22 mouse cellular contexts compared by ENCODE assay signal in genomic region chr1:190207246-190207645, GRCm38 (mm10). TPM values are rescaled to one million over a fixed set of nuclear protein-coding genes. Genes with fewer than 3 reads are reported as not detected.
DNase-seq lines count a peak whose midpoint lies in the region; ATAC-seq and TF ChIP-seq lines count a peak whose summit lies in the region.
"Had no signal": no experiment of that assay in that cellular context is flagged by ENCODE, and none has a peak within 500 bp of the region (broad histone marks: within the 10 kb centered on the region; RNA-seq: fewer than 3 reads in every experiment).

No protein-coding gene starts in this region.

- peaks cover 6 to 7% of the 10 kb centered on the region in 2 experiments; a peak in 3 of 4 replicates for H3K4me1 ChIP-seq in heart, embryonic 14.5 days (ENCODE audit: control insufficient read depth in 2 of 2, insufficient read depth in 2 of 2, low read length in 2 of 2)
- H3K4me1 ChIP-seq: embryonic facial prominence, embryonic 10.5 days; embryonic facial prominence, embryonic 12.5 days; forebrain, embryonic 13.5 days; forebrain, embryonic 15.5 days had no signal

- 85% methylated on average over 8 of the region's 8 CpGs for WGBS in heart, embryonic 14.5 days

- no peaks in the 10 kb centered on the region for H3K27me3 ChIP-seq in heart, embryonic 14.5 days (ENCODE audit: control insufficient read depth, insufficient read depth, low read length)
- H3K27me3 ChIP-seq: embryonic facial prominence, embryonic 12.5 days had no signal

- intact Hi-C loops in heart, postnatal 36 days (cut with DNase I): no loop called here
- intact Hi-C loops in heart, postnatal 25 days (cut with DNase I): no loop called here

- ATAC-seq in heart, embryonic 14.5 days (ENCODE audit: insufficient number of reproducible peaks, insufficient read depth, low FRiP score, low read depth): 0 out of 2 replicates have a peak, but pooled peaks have one; percentile 13
- ATAC-seq: activated CD4-positive, CD25-positive, alpha-beta regulatory T cell, adult 4 months; CD4-positive, CD25-positive, alpha-beta regulatory T cell, adult 4 months; forebrain, embryonic 13.5 days; forebrain, embryonic 15.5 days; Patski had no signal

- no peak overlapping the region for H3K4me2 ChIP-seq in heart, embryonic 14.5 days (ENCODE audit: low read length)
- H3K4me2 ChIP-seq: embryonic facial prominence, embryonic 12.5 days; forebrain, embryonic 13.5 days; forebrain, embryonic 15.5 days had no signal

- H3K9ac ChIP-seq in heart, embryonic 14.5 days (ENCODE audit: low read length): no peak overlapping the region
- H3K9ac ChIP-seq: embryonic facial prominence, embryonic 12.5 days; forebrain, embryonic 13.5 days; forebrain, embryonic 15.5 days had no signal

- no peaks in the 10 kb centered on the region for H3K36me3 ChIP-seq in heart, embryonic 14.5 days (ENCODE audit: control insufficient read depth, insufficient read depth, low read length)
- H3K36me3 ChIP-seq: embryonic facial prominence, embryonic 10.5 days; embryonic facial prominence, embryonic 12.5 days; forebrain, embryonic 15.5 days; G1E had no signal

- no peaks in the 10 kb centered on the region for H3K9me3 ChIP-seq in heart, embryonic 14.5 days (ENCODE audit: control insufficient read depth, low read length)
- H3K9me3 ChIP-seq: embryonic facial prominence, embryonic 10.5 days; embryonic facial prominence, embryonic 12.5 days; forebrain, embryonic 13.5 days; forebrain, embryonic 15.5 days had no signal

- no peak for TF ChIP-seq CTCF in layer of hippocampus, adult 2 months (conservative IDR thresholded peaks at IDR 0.05)

- H3K4me3 ChIP-seq in heart, embryonic 14.5 days (ENCODE audit: control insufficient read depth in 1 of 2, insufficient read depth in 1 of 2, low read depth in 1 of 2, low read length in 2 of 2): no peak overlapping the region
- no peak overlapping the region for H3K4me3 ChIP-seq in layer of hippocampus, adult 2 months
- H3K4me3 ChIP-seq: embryonic facial prominence, embryonic 10.5 days; embryonic facial prominence, embryonic 12.5 days; forebrain, embryonic 13.5 days; forebrain, embryonic 15.5 days had no signal

- DNase-seq in heart, adult 11 months: peak; percentile 82
- no peak for DNase-seq in heart, postnatal 36 days
- DNase-seq in heart, postnatal 25 days (ENCODE audit: low spot score): no peak
- DNase-seq in layer of hippocampus, adult 2 months (ENCODE audit: low spot score in 2 of 2): no peak
- no peak for DNase-seq in layer of hippocampus, adult 18-20 months (ENCODE audit: low spot score in 2 of 2)
- DNase-seq: adrenal gland, adult 8-10 months; adrenal gland, postnatal 14 days; adrenal gland, postnatal 36 days; B cell, adult 2 months; cerebellum, adult 11-12 months; cerebellum, adult 2 months; cerebellum, adult 9-10 months; cerebellum, postnatal 25 days had no signal

- no peak overlapping the region for H3K27ac ChIP-seq in heart, embryonic 14.5 days (replicated peaks in 1 of 2; ENCODE audit: control insufficient read depth in 1 of 2, insufficient read depth in 1 of 2, low read depth in 2 of 2, low read length in 2 of 2)
- peak overlapping the region; percentile 59 for H3K27ac ChIP-seq in layer of hippocampus, adult 2 months
- H3K27ac ChIP-seq: embryonic facial prominence, embryonic 10.5 days; embryonic facial prominence, embryonic 12.5 days; forebrain, embryonic 13.5 days; forebrain, embryonic 15.5 days had no signal

RNA-seq across cellular contexts. Expression of gene Prox1, which starts 36.7 kb away (rescaled TPM):
- 10 to 100 TPM; 38.8 to 57.1 TPM for total RNA-seq in heart, postnatal 36 days (2021)
- polyA plus RNA-seq in heart, embryonic 14.5 days (2014; fragmentation: Nextera tagmentation; extraction: Ambion mirVana): 21.0 and 21.7 TPM in 2 replicates
- 10 to 100 TPM; 48.8 to 48.9 TPM for total RNA-seq in heart, postnatal 25 days (2021)
- total RNA-seq in layer of hippocampus, adult 2 months (2021): 100 to 1,000 TPM; 102 to 112 TPM
- 10 to 100 TPM; 77.4 to 83.6 TPM for total RNA-seq in layer of hippocampus, adult 18-20 months (2021)
- polyA plus RNA-seq: G1E had no signal
